Mouse (Mus musculus) cerebral cortex, adult 2 months (tissue): ENCODE data around the gene Mlx.

Source experiments
- WGBS: fragments of 180-500 bp; shearing (Covaris S2); methylation state at CpG from one replicate; pipeline ENCODE4 v1.1.7; 2018; 5-methylcytosine and 5-hydroxymethylcytosine counted together

Gene Mlx

GRCm38 (mm10) chr11:101065002-101065401, 22.1 kb upstream of the Mlx start:
- WGBS, result 96% methylated on average over 9 of the region's 9 CpGs

- 20% methylated on average over 18 of the region's 18 CpGs for WGBS
Measured at GRCm38 (mm10) chr11:101066549-101067412, 20.3 kb upstream of the Mlx start.

- WGBS, result 4% methylated on average over 35 of the region's 35 CpGs
Measured at GRCm38 (mm10) chr11:101069391-101070188, 17.5 kb upstream of the Mlx start, which contains the start of gene Naglu. Gene Naglu, plus strand, starts transcription at chr11:101070012.

GRCm38 (mm10) chr11:101070189-101070527, 16.9 kb upstream of the Mlx start:
- under 1% methylated on average over 36 of the region's 36 CpGs for WGBS

GRCm38 (mm10) chr11:101070987-101071386, 16.1 kb upstream of the Mlx start:
- 67% methylated on average over 6 of the region's 6 CpGs for WGBS

- WGBS, result 86% methylated on average over 14 of the region's 14 CpGs
Measured at GRCm38 (mm10) chr11:101071810-101072428, 15.2 kb upstream of the Mlx start.

GRCm38 (mm10) chr11:101078121-101078520, 9.0 kb upstream of the Mlx start, which contains the start of gene Hsd17b1:
Gene Hsd17b1, plus strand, starts transcription at chr11:101078411.
- WGBS, result 81% methylated on average over 9 of the region's 9 CpGs

- WGBS, result 20% methylated on average over 27 of the region's 27 CpGs
Measured at GRCm38 (mm10) chr11:101079746-101080145, 7.3 kb upstream of the Mlx start.

GRCm38 (mm10) chr11:101080421-101080820, 6.7 kb upstream of the Mlx start:
- 83% methylated on average over 5 of the region's 5 CpGs for WGBS

- WGBS, result 10% methylated on average over 10 of the region's 10 CpGs
Measured at GRCm38 (mm10) chr11:101081659-101082058, 5.4 kb upstream of the Mlx start.

GRCm38 (mm10) chr11:101082208-101083082, 4.6 kb upstream of the Mlx start, which contains the start of gene Coasy:
Gene Coasy, plus strand, starts transcription at chr11:101082565.
- WGBS, result under 1% methylated on average over 51 of the region's 51 CpGs

GRCm38 (mm10) chr11:101083083-101083697, 3.9 kb upstream of the Mlx start:
- WGBS, result 20% methylated on average over 19 of the region's 19 CpGs

GRCm38 (mm10) chr11:101084246-101084645, 2.8 kb upstream of the Mlx start:
- WGBS, result 83% methylated on average over 14 of the region's 14 CpGs

- 96% methylated on average over 12 of the region's 12 CpGs for WGBS
Measured at GRCm38 (mm10) chr11:101084811-101085210, 2.3 kb upstream of the Mlx start.

- WGBS, result 92% methylated on average over 18 of the region's 18 CpGs
Measured at GRCm38 (mm10) chr11:101085617-101086322, 1.3 kb upstream of the Mlx start.

GRCm38 (mm10) chr11:101086323-101086674, 778 bp upstream of the Mlx start:
- WGBS, result 57% methylated on average over 6 of the region's 6 CpGs

- 5% methylated on average over 8 of the region's 8 CpGs for WGBS
Measured at GRCm38 (mm10) chr11:101087682-101088055, 592 bp downstream of the Mlx start.

- 86% methylated on average over 1 of the region's 1 CpGs for WGBS
Measured at GRCm38 (mm10) chr11:101089931-101090330, 2.9 kb downstream of the Mlx start.

GRCm38 (mm10) chr11:101094930-101095313, 7.8 kb downstream of the Mlx start:
- WGBS, result under 1% methylated on average over 18 of the region's 18 CpGs
